Mouse (Mus musculus): ENCODE measurements around the gene Nlgn3.
"Not testable (repeated sequence)": the region's sequence is repeated elsewhere in the genome, so short reads cannot be mapped to it uniquely, and the experiment has no call there.

The Nlgn3 gene

DNA sequence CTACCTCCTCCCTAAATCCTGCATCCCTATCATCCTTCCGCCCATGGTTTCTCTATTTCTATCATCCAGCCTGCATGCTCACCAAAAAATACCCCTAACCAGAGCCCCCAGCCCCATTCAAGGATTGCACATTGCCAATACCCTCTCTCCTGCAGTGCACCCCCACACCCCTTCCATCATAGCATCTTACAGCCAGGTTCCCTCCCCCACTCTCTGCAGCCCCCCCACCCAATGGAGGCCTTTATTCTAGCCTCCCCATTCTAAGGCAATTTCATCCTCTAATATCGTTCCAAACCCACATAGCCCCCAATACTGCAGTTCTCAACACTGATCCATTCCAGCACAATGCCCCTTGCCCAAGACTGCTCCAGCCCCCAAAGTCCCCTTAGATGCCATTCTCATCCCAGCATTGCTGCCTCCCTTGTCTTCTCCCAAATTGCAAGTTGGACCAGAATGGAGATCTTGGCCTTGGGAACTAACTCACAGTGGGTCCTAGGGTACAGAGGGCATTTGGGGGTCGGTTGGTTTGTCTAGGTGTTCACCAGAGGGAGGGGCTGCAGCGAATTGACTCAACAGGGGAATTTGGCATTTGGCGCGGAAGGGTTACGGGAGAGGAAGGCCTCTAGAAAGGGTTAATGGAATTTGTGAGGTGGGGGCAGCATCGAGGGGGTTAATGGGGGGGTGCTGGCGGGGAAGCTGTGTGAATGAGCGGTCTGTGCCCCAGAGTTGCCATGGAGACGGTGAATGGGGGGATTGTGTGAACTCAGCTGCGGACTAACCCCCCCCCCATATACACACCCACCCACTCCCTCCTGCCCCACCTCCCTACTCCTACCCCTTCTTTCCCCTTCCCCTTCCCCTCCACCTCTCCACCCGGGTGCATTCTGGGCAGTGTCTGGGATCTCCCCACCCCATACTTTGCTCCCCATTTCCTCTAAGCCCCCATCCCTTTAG is 782 bp downstream of the Nlgn3 start:
- peak in 1 of 2 experiments; percentile 44 for DNase-seq (ENCODE audit: inconsistent age in 2 of 2, low spot score in 1 of 2)

GRCm38 (mm10) chrX:101300427-101301030 is 1.6 kb downstream of the Nlgn3 start:
- peak; percentile 20 to 55 for DNase-seq (ENCODE audit: inconsistent age in 2 of 2, low spot score in 1 of 2)

DNA sequence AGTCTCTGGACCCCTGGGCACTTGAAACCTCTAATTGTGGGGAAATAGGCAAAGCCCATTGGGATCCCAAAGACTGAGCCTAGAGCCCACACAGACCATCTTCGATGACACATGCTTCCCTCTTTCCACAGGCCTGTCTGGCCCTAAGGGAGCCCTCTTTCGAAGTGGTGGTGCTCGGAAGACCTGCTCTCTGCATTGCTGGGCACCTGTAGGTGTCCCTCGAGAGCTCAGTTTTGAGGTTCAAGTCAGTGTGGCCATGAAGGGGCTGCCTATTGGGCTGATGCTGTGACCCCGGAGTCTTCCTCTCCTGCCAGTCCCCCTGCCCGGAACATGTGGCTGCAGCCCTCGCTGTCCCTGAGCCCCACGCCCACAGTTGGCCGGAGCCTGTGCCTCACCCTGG is 2.7 kb downstream of the Nlgn3 start:
- no peak for DNase-seq (ENCODE audit: inconsistent age in 2 of 2, low spot score in 1 of 2)

- DNase-seq (ENCODE audit: inconsistent age in 2 of 2, low spot score in 1 of 2) = no peak
Measured at GRCm38 (mm10) chrX:101304646-101305045, 5.7 kb downstream of the Nlgn3 start.

- DNase-seq (ENCODE audit: inconsistent age in 2 of 2, low spot score in 1 of 2) = no peak
Measured at GRCm38 (mm10) chrX:101309299-101309698, 10.3 kb downstream of the Nlgn3 start.

DNA sequence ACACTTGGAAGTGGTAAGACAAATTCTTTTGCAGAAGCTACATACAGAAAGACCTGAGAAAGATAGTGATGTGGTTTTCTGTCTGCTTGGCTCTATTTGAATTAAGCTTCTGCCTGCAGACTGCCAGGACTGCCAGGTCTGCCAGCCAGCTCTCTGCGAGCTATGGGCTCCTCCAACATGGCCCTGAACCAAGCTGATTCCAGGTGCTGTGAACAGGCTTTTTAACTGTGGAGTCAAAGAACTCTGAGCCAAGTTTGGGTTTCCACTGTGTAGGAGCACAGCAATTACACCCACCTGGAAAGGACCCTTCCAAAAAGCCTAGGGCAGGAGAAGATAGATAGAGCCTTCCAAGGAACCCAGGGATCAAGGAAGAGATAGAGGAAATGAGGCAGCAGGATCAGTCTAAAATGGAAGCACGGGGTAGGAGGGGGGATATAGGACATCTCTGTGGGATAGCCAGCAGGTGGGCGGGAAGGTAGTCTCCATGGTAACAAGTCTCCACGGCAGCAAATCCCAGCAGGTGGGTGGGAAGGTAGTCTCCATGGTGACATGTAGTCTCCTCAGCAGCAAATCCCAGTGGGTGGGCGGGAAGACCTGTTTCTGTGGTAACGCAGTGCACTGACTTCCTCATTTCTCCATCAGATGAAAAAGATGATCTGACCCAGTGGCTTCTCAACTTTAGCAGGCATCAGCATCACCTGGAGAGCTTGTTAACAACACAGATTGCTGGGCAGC is 14.8 kb downstream of the Nlgn3 start:
- no peak for DNase-seq (ENCODE audit: inconsistent age in 2 of 2, low spot score in 1 of 2)

DNA sequence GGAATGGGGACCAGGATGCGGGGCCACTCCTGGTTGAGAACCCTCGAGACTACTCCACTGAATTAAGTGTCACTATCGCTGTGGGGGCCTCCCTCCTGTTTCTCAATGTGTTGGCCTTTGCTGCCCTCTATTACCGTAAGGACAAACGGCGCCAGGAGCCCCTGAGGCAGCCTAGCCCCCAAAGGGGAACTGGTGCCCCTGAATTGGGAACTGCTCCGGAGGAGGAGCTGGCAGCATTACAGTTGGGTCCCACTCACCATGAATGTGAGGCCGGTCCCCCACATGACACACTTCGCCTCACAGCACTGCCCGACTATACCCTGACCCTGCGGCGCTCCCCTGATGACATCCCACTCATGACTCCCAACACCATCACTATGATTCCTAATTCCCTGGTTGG is 20.8 kb downstream of the Nlgn3 start:
- no peak for DNase-seq (ENCODE audit: inconsistent age in 2 of 2, low spot score in 1 of 2)

DNA sequence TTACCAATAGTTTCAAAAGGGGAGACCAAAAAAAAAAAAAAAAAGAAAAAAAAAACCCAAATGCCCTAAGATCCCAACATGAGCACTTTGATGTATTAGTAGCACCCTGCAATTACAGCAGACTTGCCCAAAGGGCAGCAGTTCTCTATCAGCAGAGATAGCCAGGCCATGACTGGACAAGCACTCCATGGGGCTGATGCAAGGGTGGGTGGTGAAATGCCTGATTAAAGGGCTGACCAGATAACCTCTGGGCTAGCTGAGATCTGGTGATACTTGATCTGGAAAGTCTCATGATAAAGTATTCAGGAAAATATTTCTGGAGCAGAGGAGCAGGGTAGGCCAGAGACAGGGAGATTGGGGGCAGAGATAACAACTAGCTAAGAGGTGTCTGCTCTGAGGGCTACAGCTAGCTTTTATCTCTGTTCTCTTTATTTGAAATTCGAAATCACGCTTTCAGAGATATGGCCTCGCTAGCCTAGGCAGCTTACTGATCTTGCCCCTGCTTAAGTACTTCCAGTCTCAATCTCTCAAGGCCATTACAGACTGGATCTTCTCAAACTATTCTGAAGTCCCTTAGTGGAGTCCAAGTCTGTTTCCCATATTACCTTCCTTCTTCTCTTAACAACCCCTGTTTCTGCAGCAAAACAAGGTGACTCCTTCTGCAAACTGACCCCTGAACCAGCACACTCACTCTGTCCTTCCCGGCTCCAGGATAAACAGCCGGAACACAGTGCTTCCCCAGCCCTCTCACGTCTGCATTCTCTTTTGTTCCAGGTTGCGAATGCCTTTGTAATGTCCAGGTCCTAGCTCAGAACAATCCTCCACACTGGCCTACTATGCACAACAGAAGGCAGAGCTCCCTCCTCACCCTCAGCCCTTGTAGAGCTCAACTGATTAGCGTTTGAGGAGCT is 27.3 kb downstream of the Nlgn3 start:
- no peak for DNase-seq (ENCODE audit: inconsistent age in 2 of 2, low spot score in 1 of 2)

DNA sequence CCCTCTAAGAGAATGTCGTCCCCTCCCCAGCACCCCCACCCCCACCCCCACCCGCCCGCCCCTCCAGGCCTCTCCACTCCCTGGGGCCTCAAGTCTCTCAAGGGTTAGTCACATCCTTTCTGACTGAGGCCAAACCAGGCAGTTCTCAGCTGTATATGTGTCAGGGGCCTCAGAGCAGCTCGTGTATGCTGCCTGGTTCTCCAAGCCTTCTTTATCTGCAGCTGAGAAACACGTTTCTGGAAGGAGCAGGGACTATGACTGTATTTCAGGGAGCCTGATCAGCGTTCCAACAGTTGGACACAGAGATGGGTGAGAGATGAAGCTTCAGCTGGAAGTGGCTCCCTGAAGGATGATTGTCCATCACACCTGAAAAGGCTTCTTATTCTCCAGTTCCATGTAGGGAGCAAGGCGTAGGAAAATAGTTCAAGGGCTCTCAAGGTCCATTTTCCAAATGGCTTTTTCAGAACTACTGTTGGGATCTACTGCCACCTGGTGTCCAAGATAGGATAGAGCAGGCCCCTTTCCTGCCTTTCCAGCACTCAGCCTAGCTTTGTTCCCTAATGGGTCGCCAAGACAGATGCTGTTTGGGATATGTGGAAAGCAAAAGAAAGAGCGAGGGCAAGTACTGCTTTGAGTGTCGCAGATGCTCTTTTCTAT is 30.5 kb downstream of the Nlgn3 start:
- peak; percentile 53 to 88 for DNase-seq (ENCODE audit: inconsistent age in 2 of 2, low spot score in 1 of 2)

- no peak for DNase-seq (ENCODE audit: inconsistent age in 2 of 2, low spot score in 1 of 2)
Measured at GRCm38 (mm10) chrX:101332031-101332374, 33.0 kb downstream of the Nlgn3 start.

DNA sequence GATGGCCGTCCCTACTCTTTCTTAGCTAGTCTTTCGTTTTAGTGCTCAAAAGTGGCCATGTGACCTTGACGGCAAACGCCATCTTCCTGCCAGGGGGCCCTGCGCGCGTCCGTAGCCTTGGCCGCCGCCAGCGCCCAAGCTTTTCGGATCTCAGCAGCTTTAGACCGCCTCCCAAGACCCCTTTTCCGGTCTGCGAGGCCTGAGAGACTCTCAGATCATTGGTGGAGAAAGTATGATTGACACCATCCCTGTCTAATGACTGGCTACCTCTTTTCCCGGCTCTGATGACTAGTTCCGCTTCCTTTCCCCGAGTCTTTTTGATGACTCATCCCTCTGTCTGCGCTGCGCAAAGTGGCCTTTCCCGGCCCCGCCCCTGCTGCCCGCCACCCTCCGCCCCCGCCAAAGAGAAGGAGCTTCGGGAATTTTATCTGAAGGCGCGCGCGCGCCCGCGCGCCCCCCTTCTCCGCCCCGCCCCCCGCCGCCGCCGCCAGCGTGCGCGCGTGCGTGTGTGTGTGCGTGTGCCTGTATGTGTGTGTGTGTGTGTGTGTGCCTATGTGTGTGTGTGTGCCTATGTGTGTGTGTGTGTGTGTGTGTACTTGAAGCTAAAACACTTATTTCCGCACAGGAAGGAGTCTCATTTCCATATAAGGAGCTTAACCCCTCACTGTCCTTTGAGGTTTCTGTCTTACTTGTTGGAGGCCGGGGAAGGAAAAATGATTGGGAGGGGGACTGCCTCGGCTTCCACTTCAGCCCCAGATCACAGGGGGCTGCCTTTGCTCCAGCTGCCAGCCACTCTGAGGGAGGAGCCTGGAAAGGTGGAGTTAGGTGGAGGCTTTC is 33.6 kb downstream of the Nlgn3 start:
- peak; percentile 90 to 95 for DNase-seq (ENCODE audit: inconsistent age in 2 of 2, low spot score in 1 of 2)

GRCm38 (mm10) chrX:101334606-101335005 is 35.6 kb downstream of the Nlgn3 start:
- no peak for DNase-seq (ENCODE audit: inconsistent age in 2 of 2, low spot score in 1 of 2)

- no peak for DNase-seq (ENCODE audit: inconsistent age in 2 of 2, low spot score in 1 of 2)
Measured at GRCm38 (mm10) chrX:101338666-101339065, 39.7 kb downstream of the Nlgn3 start.

- not testable (repeated sequence) for DNase-seq (ENCODE audit: inconsistent age in 2 of 2, low spot score in 1 of 2)
Measured at GRCm38 (mm10) chrX:101342837-101343236, 43.9 kb downstream of the Nlgn3 start.

- DNase-seq (ENCODE audit: inconsistent age in 2 of 2, low spot score in 1 of 2) = no peak
Measured at GRCm38 (mm10) chrX:101345456-101345855, 46.5 kb downstream of the Nlgn3 start.

- no peak for DNase-seq (ENCODE audit: inconsistent age in 2 of 2, low spot score in 1 of 2)
Measured at GRCm38 (mm10) chrX:101346475-101346874, 47.5 kb downstream of the Nlgn3 start.

GRCm38 (mm10) chrX:101351188-101351587 is 52.2 kb downstream of the Nlgn3 start:
- no peak for DNase-seq (ENCODE audit: inconsistent age in 2 of 2, low spot score in 1 of 2)

GRCm38 (mm10) chrX:101358902-101359301 is 59.9 kb downstream of the Nlgn3 start:
- not testable (repeated sequence) for DNase-seq (ENCODE audit: inconsistent age in 2 of 2, low spot score in 1 of 2)

GRCm38 (mm10) chrX:101369001-101369400 is 70.0 kb downstream of the Nlgn3 start:
- peak; percentile 25 to 65 for DNase-seq (ENCODE audit: inconsistent age in 2 of 2, low spot score in 1 of 2)

Measured in adrenal gland, adult (tissue).